Mouse (Mus musculus) myocyte (in vitro differentiated cells): ENCODE measurements around the gene Pld5.

Source experiments
- CEBPB ChIP-seq: IDR thresholded peaks from 2 replicates; pipeline ENCODE4 v1.6.1; 2011; ENCODE audit warnings: mild to moderate bottlenecking, moderate library complexity; ENCODE audit not compliant: poor library complexity, insufficient read depth, severe bottlenecking
- MYOD1 ChIP-seq, 3 experiments: IDR thresholded peaks; one replicate each; pipeline ENCODE4 v1.6.1; 2011; ENCODE audit warnings: control low read depth in 2 of 3, low read depth in 2 of 3, mild to moderate bottlenecking in 2 of 3, moderate library complexity in 1 of 3; ENCODE audit not compliant: insufficient read length in 2 of 3, control insufficient read depth in 1 of 3
- POLR2A ChIP-seq: IDR thresholded peaks from one replicate; pipeline ENCODE4 v1.6.1; 2011; ENCODE audit warnings: low read depth, mild to moderate bottlenecking, control low read depth, moderate library complexity; ENCODE audit not compliant: insufficient read length
- POLR2AphosphoS2 ChIP-seq: IDR thresholded peaks from one replicate; pipeline ENCODE4 v1.6.1; 2011; ENCODE audit warnings: low read depth, control low read depth; ENCODE audit not compliant: insufficient read length
- SRF ChIP-seq: IDR thresholded peaks from one replicate; pipeline ENCODE4 v1.6.1; 2011; ENCODE audit warnings: low read depth; ENCODE audit not compliant: control insufficient read depth, insufficient read length
- TCF12 ChIP-seq: IDR thresholded peaks from one replicate; pipeline ENCODE4 v1.6.1; 2011; ENCODE audit warnings: mild to moderate bottlenecking, control low read depth; ENCODE audit not compliant: poor library complexity, insufficient read depth, severe bottlenecking
- USF1 ChIP-seq: IDR thresholded peaks from one replicate; pipeline ENCODE4 v1.6.1; 2011; ENCODE audit warnings: low read depth, mild to moderate bottlenecking, control low read depth, moderate library complexity

DNA sequence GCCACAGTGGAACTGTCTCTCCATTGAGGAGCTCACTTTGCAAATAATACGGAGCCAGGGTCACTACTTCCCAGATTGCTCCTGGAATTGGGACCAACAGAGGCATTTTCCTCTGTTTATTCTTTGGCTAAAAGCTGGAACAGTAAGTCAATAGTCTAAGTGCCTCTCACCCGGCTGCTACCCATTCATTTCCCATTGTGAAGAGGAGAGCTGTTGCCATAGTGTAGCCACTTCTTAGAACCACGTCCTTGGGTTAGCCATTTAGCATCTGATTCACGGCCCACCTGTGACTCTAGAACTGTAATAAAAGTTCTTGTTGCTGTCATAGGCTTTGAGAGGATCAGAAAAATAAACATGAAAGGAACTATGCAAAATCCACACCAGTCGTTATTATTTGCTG lies 241.4 kb downstream of the Pld5 start:
- TF ChIP-seq POLR2A (no peak), MYOD1 (IDR thresholded peaks at IDR 0.05; ENCODE audit: control insufficient read depth in 1 of 3, insufficient read length in 2 of 3, low read depth in 2 of 3) (no peak), SRF (no peak), USF1 (no peak), TCF12 (no peak), CEBPB (no peak), POLR2AphosphoS2 (no peak)
